Mouse (Mus musculus): ENCODE data around the gene Slc25a53. TPM values are rescaled to one million over a fixed set of nuclear protein-coding genes. Genes with fewer than 3 reads are reported as not detected.

Slc25a53 gene
- 3.3 and 6.2 TPM in 2 replicates for total RNA-seq (2015)
- total RNA-seq (2017) = 2.8 and 10.8 TPM in 2 replicates

DNA sequence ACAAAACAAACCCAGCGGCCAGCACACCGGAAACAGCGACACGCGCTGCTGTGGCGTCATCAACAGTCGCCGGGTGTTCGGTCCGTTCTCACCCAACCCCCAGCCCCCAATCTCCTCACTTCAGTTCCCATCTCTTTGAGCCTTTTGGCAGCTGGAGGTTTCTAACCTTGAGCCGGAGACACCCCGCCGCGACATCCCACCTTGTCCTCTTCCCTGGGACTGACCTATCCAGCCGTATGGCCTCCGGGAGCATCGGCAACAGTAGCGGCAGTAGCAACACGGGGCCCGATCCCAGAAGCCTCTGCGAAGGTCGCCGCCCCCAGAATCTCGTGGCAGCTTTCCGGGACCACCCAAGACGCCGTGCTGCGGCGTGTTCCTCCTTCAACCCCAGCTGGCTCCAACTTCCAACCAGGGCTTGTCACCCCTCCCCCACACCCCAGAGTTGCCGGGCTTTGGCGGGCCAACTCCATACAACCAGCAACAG, at the start of gene Slc25a53:
Slc25a53 (minus strand) TSS at position 303 of the 484 bp plus-strand sequence.
- peak; percentile 98 for ATAC-seq (ENCODE audit: poor library complexity, severe bottlenecking)

DNA sequence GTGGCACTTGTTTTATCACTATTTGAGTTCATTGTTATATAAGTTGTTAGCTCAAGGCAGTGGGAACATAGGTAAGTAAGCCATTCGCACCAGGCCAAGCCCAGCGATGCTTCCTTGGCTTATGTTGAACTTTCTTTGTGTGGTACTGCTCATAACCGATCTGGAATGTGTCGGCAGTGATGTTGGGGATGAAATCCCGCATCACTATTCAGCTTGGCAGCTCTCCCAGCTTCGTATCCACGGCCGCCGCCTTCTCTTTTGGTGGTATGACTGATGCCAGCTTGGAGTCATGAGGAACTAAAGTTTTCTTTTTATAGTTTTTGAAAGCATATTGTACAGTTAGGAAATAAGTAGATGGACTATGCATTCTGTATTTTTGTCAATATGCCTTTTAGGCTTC, 25.1 kb upstream of the Slc25a53 start:
- ATAC-seq (ENCODE audit: poor library complexity, severe bottlenecking) = no peak

DNA sequence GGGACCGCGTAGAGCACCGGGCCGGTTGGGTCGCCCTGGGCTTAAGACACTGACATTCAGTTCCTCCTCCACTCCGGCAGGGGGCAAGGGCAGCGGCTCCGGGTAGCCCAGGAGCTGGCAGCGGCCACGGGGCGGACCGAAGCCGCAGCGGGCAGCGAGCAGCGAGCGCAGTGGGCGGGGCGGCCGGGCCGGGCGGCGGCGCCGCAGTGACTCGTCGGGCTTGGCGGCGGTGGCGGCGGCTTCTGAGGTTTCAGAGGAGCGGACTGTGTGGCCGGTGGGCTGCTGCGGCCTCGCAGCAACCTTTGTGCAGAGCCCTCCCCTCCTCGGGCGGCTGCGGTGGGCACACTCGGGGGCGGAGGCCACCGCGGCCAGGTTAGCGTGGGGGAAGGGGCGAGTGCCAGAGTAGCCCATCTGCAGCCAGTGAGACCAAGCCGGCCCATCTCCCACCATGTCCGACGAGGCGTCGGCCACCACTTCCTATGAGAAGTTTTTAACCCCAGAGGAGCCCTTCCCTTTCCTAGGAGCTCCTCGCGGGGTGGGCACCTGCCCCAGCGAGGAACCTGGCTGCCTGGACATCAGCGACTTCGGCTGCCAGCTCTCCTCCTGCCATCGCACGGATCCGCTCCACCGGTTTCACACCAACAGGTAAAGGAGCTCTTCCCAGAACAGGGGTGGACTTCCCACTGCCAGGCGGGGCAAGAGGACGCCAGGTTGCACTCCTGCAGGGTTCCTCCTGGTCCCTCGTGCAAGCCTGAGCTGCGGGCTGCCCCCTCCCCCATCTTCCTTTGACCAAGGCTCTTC, 11.5 kb upstream of the Slc25a53 start, which contains the start of gene Fam199x:
Fam199x (plus strand) TSS at position 170 of the 801 bp plus-strand sequence.
- peak; percentile 100 for ATAC-seq (ENCODE audit: poor library complexity, severe bottlenecking)

- no peak for ATAC-seq (ENCODE audit: poor library complexity, severe bottlenecking)
Measured at GRCm38 (mm10) chrX:137049060-137049424, 10.9 kb upstream of the Slc25a53 start.

GRCm38 (mm10) chrX:137038502-137038901, 400 bp upstream of the Slc25a53 start:
- ATAC-seq (ENCODE audit: poor library complexity, severe bottlenecking) = no peak

GRCm38 (mm10) chrX:137037470-137037999, 567 bp downstream of the Slc25a53 start:
- ATAC-seq (ENCODE audit: poor library complexity, severe bottlenecking) = no peak; the same call in 1 of the 2 replicates

GRCm38 (mm10) chrX:137034322-137034721, 3.8 kb downstream of the Slc25a53 start:
- no peak for ATAC-seq (ENCODE audit: poor library complexity, severe bottlenecking)

- ATAC-seq (ENCODE audit: poor library complexity, severe bottlenecking) = no peak
Measured at GRCm38 (mm10) chrX:137031726-137032125, 6.4 kb downstream of the Slc25a53 start.

- ATAC-seq (ENCODE audit: poor library complexity, severe bottlenecking) = no peak
Measured at GRCm38 (mm10) chrX:137030916-137031315, 7.2 kb downstream of the Slc25a53 start.

DNA sequence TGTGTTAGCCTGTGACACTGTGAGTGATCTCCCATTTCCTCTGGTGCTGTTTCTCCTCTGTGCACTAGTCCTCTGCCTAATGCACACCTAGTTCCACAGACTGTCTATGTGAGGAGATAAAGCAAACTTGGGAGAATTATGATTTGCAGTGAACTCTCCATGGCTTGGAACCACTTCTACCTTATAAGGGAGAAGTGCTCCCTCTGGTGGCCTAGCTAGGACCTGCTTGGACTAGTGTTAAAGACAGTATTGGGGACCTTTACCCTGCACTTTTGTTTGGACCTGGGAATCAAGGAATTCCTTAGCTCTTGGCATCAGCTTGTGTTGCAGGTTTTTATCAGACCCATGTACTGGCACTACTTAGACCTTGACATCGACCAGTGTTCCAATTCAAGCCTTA, 18.8 kb downstream of the Slc25a53 start:
- ATAC-seq (ENCODE audit: poor library complexity, severe bottlenecking) = peak; percentile 89

- peak; percentile 55; the same call in 1 of the 2 replicates for ATAC-seq (ENCODE audit: poor library complexity, severe bottlenecking)
Measured at GRCm38 (mm10) chrX:137017668-137018067, 20.4 kb downstream of the Slc25a53 start.

DNA sequence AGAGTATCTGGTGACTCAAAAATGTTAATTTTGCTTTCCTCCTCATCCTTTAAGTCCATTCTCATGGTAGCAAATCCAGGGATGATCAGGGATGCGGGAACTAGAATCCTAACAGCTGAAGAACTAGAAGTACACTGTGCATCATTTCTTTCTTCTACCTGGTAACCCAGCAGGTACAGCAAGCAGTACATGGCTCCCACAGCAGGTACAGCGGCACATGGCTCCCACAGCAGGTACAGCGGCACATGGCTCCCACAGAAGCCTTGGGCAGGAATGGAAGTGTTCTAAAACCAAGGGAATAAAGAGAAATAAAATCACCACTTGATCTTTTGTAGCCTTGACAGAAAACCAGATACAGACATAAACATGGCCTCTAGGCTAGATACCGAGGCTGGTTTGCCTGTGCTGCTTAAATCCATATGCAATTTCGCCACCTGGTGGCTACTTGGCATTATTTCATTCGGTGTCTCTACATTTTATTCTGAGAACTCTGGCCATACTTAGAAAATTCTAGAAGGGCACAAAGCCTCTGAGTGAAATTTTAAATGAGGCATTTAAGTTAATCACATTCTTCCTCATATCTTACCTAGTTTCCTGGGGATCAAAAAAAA, 22.9 kb downstream of the Slc25a53 start:
- peak; percentile 82 for ATAC-seq (ENCODE audit: poor library complexity, severe bottlenecking)

- ATAC-seq (ENCODE audit: poor library complexity, severe bottlenecking) = no peak
Measured at GRCm38 (mm10) chrX:136996256-136996655, 41.8 kb downstream of the Slc25a53 start.

DNA sequence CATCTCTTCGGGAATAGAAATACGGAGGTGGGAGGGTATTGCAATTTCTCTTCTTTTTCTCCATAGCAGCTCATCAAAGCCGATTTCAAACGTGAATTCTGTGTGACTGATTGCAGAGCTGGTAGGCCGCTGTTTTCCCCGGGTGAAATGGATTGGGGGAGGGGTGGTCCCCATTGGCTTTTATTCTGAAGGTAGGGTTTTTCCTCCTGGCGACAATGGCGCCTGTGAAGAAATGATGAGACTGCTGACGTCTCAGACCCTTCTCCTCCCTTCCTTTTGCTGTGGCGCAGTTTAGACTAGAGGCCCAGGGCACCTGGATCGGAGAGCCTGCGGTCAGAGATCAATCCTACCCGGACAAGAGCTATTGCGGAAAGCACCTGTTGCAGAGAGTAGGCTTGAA, 44.5 kb downstream of the Slc25a53 start:
- ATAC-seq (ENCODE audit: poor library complexity, severe bottlenecking) = no peak

DNA sequence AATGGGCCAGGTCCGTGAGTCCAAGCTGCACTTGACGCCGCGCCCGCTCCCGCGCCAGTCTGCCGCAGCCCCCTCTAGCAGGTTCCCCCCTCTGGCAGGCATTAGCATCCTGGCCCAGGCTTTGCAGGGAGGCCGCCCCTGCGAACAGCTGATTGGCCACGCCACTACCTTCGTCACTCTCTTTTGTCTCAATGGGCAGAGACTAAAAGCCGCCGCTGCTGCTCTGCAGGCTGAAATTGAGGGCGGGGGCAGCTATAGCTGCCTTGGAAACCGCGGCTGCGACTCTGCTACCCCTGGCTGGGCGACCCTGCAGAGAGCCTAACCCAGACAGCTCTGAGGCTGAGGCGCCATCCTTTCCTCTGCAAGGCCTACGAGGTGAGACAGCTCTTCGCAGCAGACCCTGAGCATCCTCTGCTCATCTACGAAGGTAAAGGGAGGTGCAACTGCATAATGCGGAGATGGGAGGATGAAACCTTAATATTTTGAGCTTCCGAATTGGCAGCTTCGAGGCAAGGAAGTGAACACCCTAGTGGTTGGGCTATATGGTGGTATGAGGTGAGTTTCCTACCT, 45.0 kb downstream of the Slc25a53 start, which contains the start of gene Zcchc18:
Zcchc18 (plus strand) TSS at position 178 of the 570 bp plus-strand sequence.
- peak; percentile 84 for ATAC-seq (ENCODE audit: poor library complexity, severe bottlenecking)

GRCm38 (mm10) chrX:136992191-136992965, 45.7 kb downstream of the Slc25a53 start:
- ATAC-seq (ENCODE audit: poor library complexity, severe bottlenecking) = peak; percentile 34

DNA sequence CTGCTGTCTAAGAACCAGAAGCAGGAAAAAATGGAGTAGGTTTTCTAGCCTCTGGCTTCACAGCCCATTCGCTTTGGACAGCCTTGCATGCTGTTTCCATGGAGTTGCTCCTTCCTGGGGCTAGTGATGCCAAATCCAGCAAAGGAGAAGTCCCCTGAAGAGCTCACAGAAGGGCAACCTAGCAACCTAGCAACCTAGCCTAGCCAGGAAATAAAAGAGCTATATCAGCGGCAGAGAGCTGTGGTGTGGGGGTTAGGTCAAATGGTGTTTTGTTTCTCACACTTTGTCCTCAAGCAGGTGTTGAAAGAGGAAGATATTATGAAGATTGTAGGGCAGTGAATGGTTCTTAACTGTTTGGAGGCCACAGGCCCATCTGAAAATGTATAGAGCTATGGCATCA, 46.8 kb downstream of the Slc25a53 start:
- ATAC-seq (ENCODE audit: poor library complexity, severe bottlenecking) = peak; percentile 43

DNA sequence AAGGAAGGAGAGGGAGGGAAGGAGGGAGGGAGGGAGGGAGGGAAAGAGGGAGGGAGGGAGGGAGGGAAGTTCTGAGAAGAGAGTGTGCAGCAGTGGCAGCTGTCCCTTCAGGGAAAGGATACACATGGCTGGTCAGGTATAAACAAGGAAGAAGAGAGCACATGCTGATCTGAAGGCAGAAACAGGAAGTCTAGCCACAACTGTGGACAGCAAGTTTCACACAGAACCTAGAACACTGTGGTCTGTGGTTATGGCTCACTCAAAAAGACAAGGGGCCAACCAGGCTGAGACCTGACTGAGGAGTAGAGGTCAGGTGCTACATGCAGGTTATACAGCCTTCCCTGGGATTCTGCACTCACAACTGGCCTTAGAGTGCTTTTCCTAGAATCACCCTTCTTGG, 52.1 kb downstream of the Slc25a53 start:
- peak; percentile 91 for ATAC-seq (ENCODE audit: poor library complexity, severe bottlenecking)

DNA sequence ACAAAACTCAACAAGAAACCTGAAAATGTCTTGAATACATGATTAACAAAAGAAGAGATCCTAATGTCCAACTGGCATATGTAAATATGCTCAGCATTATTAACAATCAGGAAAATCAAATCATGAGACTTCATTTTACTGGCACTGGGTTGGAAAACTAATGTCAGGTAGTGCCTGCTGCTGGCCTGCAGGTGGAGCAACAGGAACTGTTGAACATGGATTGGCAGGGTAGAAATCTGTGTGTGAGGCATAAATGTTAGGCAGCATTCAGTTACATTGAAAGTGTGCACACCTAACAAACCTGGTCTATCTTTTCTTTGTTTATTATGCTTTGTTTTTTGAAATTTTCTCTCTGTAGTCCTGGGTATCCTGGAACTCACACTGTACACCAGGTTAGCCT, 59.5 kb downstream of the Slc25a53 start:
- ATAC-seq (ENCODE audit: poor library complexity, severe bottlenecking) = peak; percentile 53

- ATAC-seq (ENCODE audit: poor library complexity, severe bottlenecking) = peak; percentile 98
Measured at GRCm38 (mm10) chrX:136976424-136977084, 61.5 kb downstream of the Slc25a53 start, which contains the start of the genes Tmsb15l and Tmsb15b1. Tmsb15l (minus strand) TSS chrX:136976869. Tmsb15b1 (minus strand) TSS chrX:136976874.
